Mouse (Mus musculus) stomach, embryonic 15.5 days (tissue): ENCODE measurements around the gene Defb38. TPM values are rescaled to one million over a fixed set of nuclear protein-coding genes. Genes with fewer than 3 reads are reported as not detected.

Source experiments
- ATAC-seq: fragments of 200-750 bp; cut with Nextera tagmentation; 2 replicates; pipeline ENCODE4 v1.8.0; 2017; ENCODE audit warnings: low read depth, moderate number of reproducible peaks, moderate TSS enrichment; ENCODE audit not compliant: insufficient read depth, low FRiP score
- H3K27ac ChIP-seq: fragments of 300-500 bp; sonication (generic); 2 replicates; pipeline ENCODE4 v1.5.1; 2015; ENCODE audit warnings: mild to moderate bottlenecking, inconsistent platforms
- H3K27me3 ChIP-seq: fragments of 300-500 bp; sonication (generic); replicated peaks from 2 replicates; pipeline ENCODE4 v1.6.1; 2015; ENCODE audit warnings: inconsistent platforms
- H3K36me3 ChIP-seq: fragments of 300-500 bp; sonication (generic); 2 replicates; pipeline ENCODE4 v1.6.1; 2015; ENCODE audit warnings: inconsistent platforms
- H3K4me1 ChIP-seq: fragments of 300-500 bp; sonication (generic); 2 replicates; pipeline ENCODE4 v1.6.1; 2015; ENCODE audit warnings: inconsistent platforms
- H3K4me2 ChIP-seq: fragments of 300-500 bp; sonication (generic); 2 replicates; pipeline ENCODE4 v1.6.1; 2015; ENCODE audit warnings: mild to moderate bottlenecking, inconsistent platforms
- H3K4me3 ChIP-seq: fragments of 300-500 bp; sonication (generic); replicated peaks from 2 replicates; pipeline ENCODE4 v1.5.1; 2015; ENCODE audit warnings: inconsistent platforms
- H3K9ac ChIP-seq: fragments of 300-500 bp; sonication (generic); 2 replicates; pipeline ENCODE4 v1.6.1; 2015; ENCODE audit warnings: inconsistent platforms
- H3K9me3 ChIP-seq: fragments of 300-500 bp; sonication (generic); 2 replicates; pipeline ENCODE4 v1.6.1; 2016; ENCODE audit warnings: inconsistent platforms
- WGBS: fragments of 180-500 bp; shearing (Covaris S2); methylation state at CpG from one replicate; pipeline ENCODE4 v1.1.7; 2015; 5-methylcytosine and 5-hydroxymethylcytosine counted together
- polyA plus RNA-seq: library from polyadenylated mRNA; unstranded; fragments of >200 nt; fragmentation: Nextera tagmentation; extraction: Ambion mirVana; gene quantifications from 2 replicates; pipeline ENCODE4 v1.2.1, GENCODE M21; 2015

Defb38 gene
- polyA plus RNA-seq, result not detected in 2 replicates

GRCm38 (mm10) chr8:19026466-19026865 lies at the start of gene Defb38:
TSS of gene Defb38 (minus strand) at chr8:19026566.
- no peaks in the 10 kb centered on the region for H3K27me3 ChIP-seq
- H3K27ac ChIP-seq, result no peak within 1 kb of the TSS
- H3K4me3 ChIP-seq, result no peak within 1 kb of the TSS
- no peaks in the 10 kb centered on the region for H3K36me3 ChIP-seq
- no peak within 1 kb of the TSS for H3K9ac ChIP-seq
- no peak for ATAC-seq
- no peaks in the 10 kb centered on the region for H3K4me1 ChIP-seq
- no peaks in the 10 kb centered on the region for H3K9me3 ChIP-seq
- WGBS, result 86% methylated on average over 1 of the region's 1 CpGs
- no peak within 1 kb of the TSS for H3K4me2 ChIP-seq

DNA sequence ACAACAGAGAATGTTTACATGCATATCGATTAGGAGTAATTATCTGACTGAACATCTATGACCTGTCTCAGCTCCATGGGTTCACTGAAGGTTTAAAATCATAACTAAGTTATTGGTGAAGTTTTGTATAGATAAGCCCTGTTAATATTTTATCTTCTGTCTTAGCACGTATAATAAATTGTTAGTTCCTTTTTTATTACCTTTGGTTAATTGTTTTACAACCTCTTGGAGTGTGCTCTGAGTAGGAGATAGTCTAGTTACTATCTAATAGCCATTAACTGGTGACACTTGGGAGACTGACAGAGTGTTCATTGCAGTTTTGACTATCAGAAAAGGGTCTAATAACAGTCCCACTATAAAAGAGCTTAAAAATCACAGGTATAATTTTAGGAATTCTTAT lies 39.6 kb upstream of the Defb38 start:
- Histone ChIP-seq H3K36me3 (no peaks in the 10 kb centered on the region), H3K27me3 (no peaks in the 10 kb centered on the region), H3K4me2 (no peak overlapping the region), H3K4me1 (no peaks in the 10 kb centered on the region), H3K27ac (no peak overlapping the region), H3K9ac (no peak overlapping the region), H3K9me3 (no peaks in the 10 kb centered on the region), H3K4me3 (no peak overlapping the region)
- 70% methylated on average over 2 of the region's 2 CpGs for WGBS
- ATAC-seq, result no peak

DNA sequence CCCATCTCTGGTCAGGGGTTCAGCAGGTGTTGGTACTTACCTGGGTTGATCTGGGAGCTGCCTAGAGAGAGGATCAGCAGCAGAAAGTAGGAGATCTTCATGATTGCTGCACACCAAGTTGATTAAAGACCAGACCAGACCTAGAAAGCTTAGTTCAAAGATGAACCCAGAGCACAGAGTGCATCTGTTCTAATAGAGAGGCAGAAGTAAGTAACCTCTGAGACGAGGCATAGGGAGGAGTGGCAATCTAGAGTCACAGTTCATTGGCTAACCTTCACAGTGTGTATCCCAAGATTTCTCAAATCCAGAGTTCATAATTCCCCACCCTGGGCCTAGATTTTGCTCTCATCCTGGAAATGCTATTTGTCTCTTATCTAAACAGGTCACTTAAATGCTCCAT lies 38.3 kb upstream of the Defb38 start, which contains the start of gene Defb39:
Defb39 (minus strand) TSS at position 101 of the 400 bp plus-strand sequence.
- H3K27ac ChIP-seq, result no peak within 1 kb of the TSS
- H3K4me3 ChIP-seq, result no peak within 1 kb of the TSS
- H3K9me3 ChIP-seq, result no peaks in the 10 kb centered on the region
- H3K9ac ChIP-seq, result no peak within 1 kb of the TSS
- ATAC-seq, result no peak
- no peaks in the 10 kb centered on the region for H3K27me3 ChIP-seq
- WGBS, result 81% methylated on average over 1 of the region's 1 CpGs
- no peak within 1 kb of the TSS for H3K4me2 ChIP-seq
- no peaks in the 10 kb centered on the region for H3K36me3 ChIP-seq
- no peaks in the 10 kb centered on the region for H3K4me1 ChIP-seq

- H3K9me3 ChIP-seq, result no peaks in the 10 kb centered on the region
- H3K9ac ChIP-seq, result no peak overlapping the region
- H3K36me3 ChIP-seq, result no peaks in the 10 kb centered on the region
- H3K4me3 ChIP-seq, result no peak overlapping the region
- H3K27ac ChIP-seq, result no peak overlapping the region
- H3K4me2 ChIP-seq, result no peak overlapping the region
- no peak for ATAC-seq
- no peaks in the 10 kb centered on the region for H3K27me3 ChIP-seq
- no peaks in the 10 kb centered on the region for H3K4me1 ChIP-seq
Observed at GRCm38 (mm10) chr8:19062891-19063290, 36.5 kb upstream of the Defb38 start.

- Histone ChIP-seq H3K36me3 (no peaks in the 10 kb centered on the region), H3K27me3 (no peaks in the 10 kb centered on the region), H3K4me2 (no peak overlapping the region), H3K27ac (no peak overlapping the region), H3K9ac (no peak overlapping the region), H3K4me1 (no peaks in the 10 kb centered on the region), H3K9me3 (no peaks in the 10 kb centered on the region), H3K4me3 (no peak overlapping the region)
- ATAC-seq, result no peak
- 91% methylated on average over 14 of the region's 14 CpGs for WGBS
Observed at GRCm38 (mm10) chr8:19045242-19045641, 18.9 kb upstream of the Defb38 start.

Other genes starting within 250 kb of the Defb38 start
- gene Defb40, start 48.3 kb downstream of the Defb38 start, polyA plus RNA-seq, result not detected in 2 replicates
- gene Defb37, start 35.5 kb downstream of the Defb38 start, polyA plus RNA-seq, result 1.1 TPM in 1 of 2 replicates, not detected in the other
- not detected in 2 replicates for gene Defb39, start 38.2 kb upstream of the Defb38 start, polyA plus RNA-seq
- gene Defb12, start 88.3 kb upstream of the Defb38 start, polyA plus RNA-seq, result not detected in 2 replicates
- gene Defb34, start 97.2 kb upstream of the Defb38 start, polyA plus RNA-seq, result not detected in 2 replicates
- not detected in 2 replicates for gene Gm45826, start 114.2 kb upstream of the Defb38 start, polyA plus RNA-seq
- gene Defb14, start 167.8 kb upstream of the Defb38 start, polyA plus RNA-seq, result 2.6 TPM in 1 of 2 replicates, not detected in the other
- gene Defb4, start 172.1 kb upstream of the Defb38 start, polyA plus RNA-seq, result not detected in 2 replicates
- gene Defb6, start 198.9 kb upstream of the Defb38 start, polyA plus RNA-seq, result not detected in 2 replicates
- gene Defb46, start 213.3 kb upstream of the Defb38 start, polyA plus RNA-seq, result not detected in 2 replicates
- not detected in 2 replicates for gene Defb5, start 221.0 kb upstream of the Defb38 start, polyA plus RNA-seq